Mouse (Mus musculus) forebrain, embryonic 10.5 days (tissue): ENCODE data around the gene Mrpl9. TPM values are rescaled to one million over a fixed set of nuclear protein-coding genes. Genes with fewer than 3 reads are reported as not detected.

Source experiments
- DNase-seq: peaks from one replicate; pipeline ENCODE4 v3.0.0-alpha.2; 2017; ENCODE audit warnings: low spot score; ENCODE audit errors: extremely low spot score
- H3K27ac ChIP-seq: fragments of 300-500 bp; sonication (generic); 2 replicates; pipeline ENCODE4 v1.5.1; 2016; ENCODE audit warnings: mild to moderate bottlenecking
- H3K27me3 ChIP-seq: fragments of 300-500 bp; sonication (generic); 2 replicates; pipeline ENCODE4 v1.6.1; 2016; ENCODE audit warnings: mild to moderate bottlenecking; ENCODE audit not compliant: poor library complexity, severe bottlenecking
- H3K36me3 ChIP-seq: fragments of 300-500 bp; sonication (generic); replicated peaks from 2 replicates; pipeline ENCODE4 v1.6.1; 2016; ENCODE audit warnings: mild to moderate bottlenecking, moderate library complexity
- H3K4me1 ChIP-seq: fragments of 300-500 bp; sonication (generic); 2 replicates; pipeline ENCODE4 v1.6.1; 2016
- H3K4me3 ChIP-seq: fragments of 300-500 bp; sonication (generic); 2 replicates; pipeline ENCODE4 v1.5.1; 2016; ENCODE audit warnings: mild to moderate bottlenecking, moderate library complexity
- H3K9me3 ChIP-seq: fragments of 300-500 bp; sonication (generic); 2 replicates; pipeline ENCODE4 v1.6.1; 2016; ENCODE audit warnings: mild to moderate bottlenecking, moderate library complexity
- WGBS: fragments of 180-500 bp; shearing (Covaris S2); methylation state at CpG from one replicate; pipeline ENCODE4 v1.1.7; 2016; 5-methylcytosine and 5-hydroxymethylcytosine counted together
- polyA plus RNA-seq: library from polyadenylated mRNA; unstranded; fragments of >200 nt; fragmentation: Nextera tagmentation; extraction: Ambion mirVana; gene quantifications from 2 replicates; pipeline ENCODE4 v1.2.1, GENCODE M21; 2016

The Mrpl9 gene
- polyA plus RNA-seq, 1 experiment from 2014 or later: 74.5 TPM

- peak overlapping the region; percentile 74 for H3K27ac ChIP-seq
- WGBS: 55% methylated on average over 10 of the region's 10 CpGs
- H3K36me3 ChIP-seq: no peaks in the 10 kb centered on the region
- peaks cover 9% of the 10 kb centered on the region; the same call in 1 of the 2 replicates for H3K27me3 ChIP-seq
- no peaks in the 10 kb centered on the region for H3K9me3 ChIP-seq
- DNase-seq: no peak
- peak overlapping the region; percentile 45; the same call in 1 of the 2 replicates for H3K4me3 ChIP-seq
- H3K4me1 ChIP-seq: peaks cover 49% of the 10 kb centered on the region
These were observed 30.0 kb downstream of the Mrpl9 start for GRCm38 (mm10) chr3:94473115-94473505.

DNA sequence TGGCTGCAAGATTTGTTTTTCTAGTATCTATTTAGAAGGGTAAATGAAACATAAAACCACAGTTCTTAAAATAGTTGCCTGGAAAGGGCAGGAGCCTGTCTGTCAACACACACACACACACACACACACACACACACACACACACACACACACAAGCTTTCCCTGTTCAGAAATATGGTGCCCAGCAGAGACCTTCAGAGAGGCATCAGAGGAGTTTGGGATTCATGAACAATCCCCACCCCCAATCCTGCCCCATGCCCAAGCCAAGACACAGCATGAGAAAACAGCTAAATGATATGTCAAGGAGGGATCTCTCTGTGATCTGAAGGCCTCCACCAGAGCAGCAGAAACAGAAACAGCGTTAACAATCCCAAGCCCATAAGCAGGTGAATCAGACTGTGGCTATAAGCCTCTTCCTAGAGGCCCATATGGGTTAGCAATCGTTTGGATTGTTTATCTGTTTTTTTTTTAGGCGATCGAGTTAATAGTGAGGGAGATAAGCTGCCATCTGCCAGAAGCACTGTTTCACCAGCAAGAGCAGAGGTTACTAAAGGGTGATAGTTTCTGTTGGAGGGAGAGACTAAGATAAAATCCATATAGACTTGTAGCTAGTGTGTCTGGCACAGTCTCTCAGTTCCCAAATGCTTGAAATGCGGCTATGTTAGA, 30.6 kb downstream of the Mrpl9 start:
- peaks cover 12% of the 10 kb centered on the region for H3K27me3 ChIP-seq
- H3K4me3 ChIP-seq: no peak overlapping the region
- H3K36me3 ChIP-seq: no peaks in the 10 kb centered on the region
- H3K27ac ChIP-seq: no peak overlapping the region
- 87% methylated on average over 5 of the region's 5 CpGs for WGBS
- H3K9me3 ChIP-seq: no peaks in the 10 kb centered on the region
- no peak for DNase-seq
- H3K4me1 ChIP-seq: peaks cover 55% of the 10 kb centered on the region

GRCm38 (mm10) chr3:94476301-94477035, 33.4 kb downstream of the Mrpl9 start:
- H3K4me1 ChIP-seq: peaks cover 77% of the 10 kb centered on the region
- 80% methylated on average over 8 of the region's 8 CpGs for WGBS
- DNase-seq: no peak

GRCm38 (mm10) chr3:94477444-94477843, 34.3 kb downstream of the Mrpl9 start:
- peak overlapping the region; percentile 86 for H3K27ac ChIP-seq
- 56% methylated on average over 4 of the region's 4 CpGs for WGBS
- no peaks in the 10 kb centered on the region for H3K9me3 ChIP-seq
- H3K4me1 ChIP-seq: peaks cover 82% of the 10 kb centered on the region
- no peaks in the 10 kb centered on the region for H3K36me3 ChIP-seq
- peak overlapping the region; percentile 59; the same call in 1 of the 2 replicates for H3K4me3 ChIP-seq
- peaks cover 44% of the 10 kb centered on the region for H3K27me3 ChIP-seq
- no peak for DNase-seq

More at GRCm38 (mm10) chr3:94476301-94477035, 33.4 kb downstream of the Mrpl9 start:
- H3K9me3 ChIP-seq: no peaks in the 10 kb centered on the region
- H3K36me3 ChIP-seq: no peaks in the 10 kb centered on the region
- H3K27ac ChIP-seq: no peak overlapping the region
- no peak overlapping the region for H3K4me3 ChIP-seq
- H3K27me3 ChIP-seq: peaks cover 40% of the 10 kb centered on the region

DNA sequence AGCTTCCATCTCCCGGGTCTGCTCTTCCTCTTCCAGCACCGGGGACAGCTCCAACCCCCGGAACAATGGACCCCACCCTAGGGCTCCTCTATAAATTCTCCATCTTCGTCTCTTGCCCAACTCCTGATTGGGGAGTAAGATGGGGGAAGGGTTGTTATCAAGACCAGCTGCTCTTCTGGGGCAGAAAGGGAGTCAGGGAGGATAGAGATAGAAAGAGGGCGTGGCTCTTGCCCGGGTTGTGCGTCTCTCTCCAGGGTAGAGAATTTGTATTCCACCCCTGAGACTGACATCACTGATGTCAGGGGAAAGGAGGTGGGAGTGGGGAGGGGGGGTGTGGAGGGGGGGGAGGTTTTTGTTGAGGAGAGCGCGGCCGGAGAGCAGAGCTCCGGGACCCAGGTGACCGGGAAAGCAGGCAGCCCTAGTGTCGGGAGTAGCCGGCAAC, 34.9 kb downstream of the Mrpl9 start, which contains the start of gene Celf3:
Gene Celf3 (plus strand): TSS at position 315 of the 442 bp plus-strand sequence.
- H3K9me3 ChIP-seq: no peaks in the 10 kb centered on the region
- peak; percentile 70 for DNase-seq
- 1% methylated on average over 14 of the region's 14 CpGs for WGBS
- H3K27ac ChIP-seq: peak within 1 kb of the TSS; percentile 86
- no peaks in the 10 kb centered on the region for H3K36me3 ChIP-seq
- peak within 1 kb of the TSS; percentile 59 for H3K4me3 ChIP-seq
- peaks cover 43% of the 10 kb centered on the region for H3K27me3 ChIP-seq
- H3K4me1 ChIP-seq: peaks cover 82% of the 10 kb centered on the region

DNA sequence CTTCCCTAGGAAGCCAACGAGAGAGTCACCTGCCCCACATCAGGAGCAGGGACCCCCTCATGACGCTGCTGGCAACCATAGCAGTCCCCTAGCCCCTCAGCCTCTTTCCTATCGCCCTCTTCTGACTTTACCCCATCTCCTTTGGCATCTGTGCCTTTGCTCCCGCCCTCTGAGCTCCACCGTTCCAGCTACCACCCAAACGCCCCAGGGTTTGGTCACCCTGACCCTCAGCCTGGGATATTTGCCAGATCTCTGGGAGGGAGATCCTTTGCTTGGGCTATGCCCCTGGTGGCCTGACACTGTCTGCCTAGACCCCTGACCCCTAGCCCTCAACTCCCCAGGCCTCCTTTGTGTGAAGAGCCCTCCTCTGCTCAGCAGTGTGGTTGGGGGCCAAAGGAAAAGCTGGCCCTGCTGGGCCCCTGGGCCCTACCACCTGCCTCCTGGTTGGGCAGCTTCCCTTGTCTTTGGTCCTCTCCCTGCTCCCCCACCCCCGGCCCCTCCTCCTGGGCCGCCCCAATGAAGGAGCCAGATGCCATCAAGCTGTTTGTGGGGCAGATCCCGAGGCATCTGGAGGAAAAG, 35.6 kb downstream of the Mrpl9 start:
- Histone ChIP-seq H3K4me1 (peaks cover 82% of the 10 kb centered on the region), H3K36me3 (no peaks in the 10 kb centered on the region), H3K4me3 (peak overlapping the region; percentile 59), H3K27ac (peak overlapping the region; percentile 86), H3K9me3 (no peaks in the 10 kb centered on the region), H3K27me3 (peaks cover 43% of the 10 kb centered on the region)
- DNase-seq: no peak
- WGBS: 6% methylated on average over 9 of the region's 9 CpGs

DNA sequence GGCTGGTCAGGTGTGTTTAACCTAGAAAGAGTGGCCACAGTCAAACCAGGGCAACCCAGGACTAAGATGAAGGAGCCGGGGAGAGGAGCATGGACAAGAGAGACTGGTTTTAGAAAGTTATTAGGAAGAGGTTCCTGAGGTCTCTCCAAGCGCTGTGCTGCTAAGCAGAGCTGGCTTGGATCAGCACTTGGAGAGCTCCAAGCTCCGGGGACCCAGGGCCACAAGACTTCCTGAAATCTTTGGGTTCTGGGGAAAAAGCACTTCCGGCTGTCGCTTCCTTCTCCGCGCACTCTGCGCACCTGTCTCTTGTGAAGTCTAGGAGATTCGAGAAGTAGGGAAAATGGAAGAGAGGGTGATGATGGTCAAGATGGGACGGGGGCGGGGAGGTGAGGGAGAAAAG, 36.4 kb downstream of the Mrpl9 start:
- peaks cover 88% of the 10 kb centered on the region for H3K4me1 ChIP-seq
- no peak for DNase-seq

GRCm38 (mm10) chr3:94480291-94480884, 37.3 kb downstream of the Mrpl9 start, which contains the start of gene Riiad1:
Gene Riiad1 (minus strand): TSS chr3:94480341.
- no peaks in the 10 kb centered on the region for H3K9me3 ChIP-seq
- WGBS: 10% methylated on average over 16 of the region's 16 CpGs
- DNase-seq: no peak
- peaks cover 2% of the 10 kb centered on the region; the same call in 1 of the 2 replicates for H3K36me3 ChIP-seq
- H3K4me3 ChIP-seq: peak within 1 kb of the TSS; percentile 59
- H3K4me1 ChIP-seq: peaks cover 96% of the 10 kb centered on the region
- peaks cover 43% of the 10 kb centered on the region for H3K27me3 ChIP-seq
- H3K27ac ChIP-seq: peak within 1 kb of the TSS; percentile 86

More for the DNA sequence above, 36.4 kb downstream of the Mrpl9 start:
- H3K27ac ChIP-seq: peak overlapping the region; percentile 86; the same call in 1 of the 2 replicates
- H3K4me3 ChIP-seq: peak overlapping the region; percentile 59
- H3K9me3 ChIP-seq: no peaks in the 10 kb centered on the region
- peaks cover 43% of the 10 kb centered on the region for H3K27me3 ChIP-seq
- WGBS: 7% methylated on average over 11 of the region's 11 CpGs
- H3K36me3 ChIP-seq: no peaks in the 10 kb centered on the region

GRCm38 (mm10) chr3:94481429-94481828, 38.3 kb downstream of the Mrpl9 start:
- Histone ChIP-seq H3K4me1 (peaks cover 100% of the 10 kb centered on the region), H3K27ac (peak overlapping the region; percentile 66; the same call in 1 of the 2 replicates), H3K27me3 (peaks cover 43% of the 10 kb centered on the region), H3K36me3 (peaks cover 8% of the 10 kb centered on the region; the same call in 1 of the 2 replicates), H3K9me3 (no peaks in the 10 kb centered on the region), H3K4me3 (no peak overlapping the region)
- 62% methylated on average over 4 of the region's 4 CpGs for WGBS
- no peak for DNase-seq

GRCm38 (mm10) chr3:94482764-94483385, 39.8 kb downstream of the Mrpl9 start:
- DNase-seq: no peak
- peaks cover 98% of the 10 kb centered on the region for H3K4me1 ChIP-seq
- no peaks in the 10 kb centered on the region for H3K9me3 ChIP-seq
- H3K36me3 ChIP-seq: peaks cover 22% of the 10 kb centered on the region
- H3K4me3 ChIP-seq: no peak overlapping the region
- H3K27me3 ChIP-seq: peaks cover 43% of the 10 kb centered on the region
- H3K27ac ChIP-seq: peak overlapping the region; percentile 85
- 84% methylated on average over 17 of the region's 17 CpGs for WGBS

DNA sequence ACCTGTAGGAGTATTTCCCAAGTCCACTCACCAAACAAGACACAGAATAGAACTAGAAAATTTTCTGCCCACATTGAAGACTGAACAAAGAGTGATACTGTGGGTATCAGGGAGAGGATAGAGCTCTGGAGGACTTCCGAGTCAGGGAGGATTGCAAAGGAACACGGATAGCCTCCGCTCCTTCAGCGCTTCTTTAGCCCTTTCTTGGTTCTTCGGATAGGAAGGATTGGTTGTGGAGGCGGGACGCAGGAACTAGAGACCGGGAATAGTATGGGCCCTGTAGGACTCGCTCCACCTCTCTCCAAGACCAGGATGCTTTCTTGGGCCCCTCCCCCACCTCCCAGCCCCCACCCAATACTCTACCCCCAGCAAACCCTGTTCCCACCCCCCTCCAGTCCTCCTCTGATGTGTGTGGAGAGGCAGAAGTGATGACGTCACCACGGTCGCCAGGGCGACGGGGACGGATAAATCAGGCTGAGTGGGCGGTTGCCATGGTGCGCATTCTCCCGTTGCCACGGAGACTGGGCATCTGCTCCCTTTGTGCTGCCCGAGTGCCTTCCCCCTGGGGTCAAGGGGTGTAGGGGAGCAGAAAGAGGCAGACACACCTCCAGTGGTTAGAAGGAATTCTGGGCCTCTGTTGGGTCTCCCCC, 40.8 kb downstream of the Mrpl9 start:
- 10% methylated on average over 20 of the region's 20 CpGs for WGBS
- Histone ChIP-seq H3K9me3 (no peaks in the 10 kb centered on the region), H3K4me3 (peak overlapping the region; percentile 32), H3K36me3 (peaks cover 32% of the 10 kb centered on the region), H3K27me3 (peaks cover 33% of the 10 kb centered on the region), H3K27ac (peak overlapping the region; percentile 85), H3K4me1 (peaks cover 93% of the 10 kb centered on the region)
- peak; percentile 96 for DNase-seq
